Mouse (Mus musculus) spleen, adult 2 months (tissue): ENCODE results near the gene Iqgap2. TPM values are rescaled to one million over a fixed set of nuclear protein-coding genes. Genes with fewer than 3 reads are reported as not detected.

Experiments
- DNase-seq, 2 experiments: peaks; one replicate each; pipeline versions ENCODE4 v3.0.0 to v3.0.0-alpha.2; 2012 to 2021; ENCODE audit warnings: low spot score in 2 of 2, low read depth in 1 of 2
- H3K27ac ChIP-seq: fragments of 200-500 bp; 2 replicates; pipeline ENCODE4 v1.5.1; 2012; ENCODE audit warnings: low read length, inconsistent platforms; ENCODE audit not compliant: insufficient read depth
- H3K27me3 ChIP-seq: fragments of 200-500 bp; 2 replicates; pipeline ENCODE4 v1.6.1; 2012; ENCODE audit warnings: mild to moderate bottlenecking, moderate library complexity, low read length, inconsistent platforms; ENCODE audit not compliant: control insufficient read depth, insufficient read depth
- H3K36me3 ChIP-seq: fragments of 200-500 bp; 2 replicates; pipeline ENCODE4 v1.6.1; 2012; ENCODE audit warnings: mild to moderate bottlenecking, low read length, inconsistent platforms; ENCODE audit not compliant: control insufficient read depth, insufficient read depth
- H3K4me1 ChIP-seq: fragments of 200-500 bp; 2 replicates; pipeline ENCODE4 v1.6.1; 2011; ENCODE audit warnings: inconsistent platforms; ENCODE audit not compliant: control insufficient read depth, insufficient read depth, insufficient read length
- H3K4me3 ChIP-seq: fragments of 200-500 bp; 2 replicates; pipeline ENCODE4 v1.5.1; 2011; ENCODE audit warnings: mild to moderate bottlenecking, inconsistent platforms; ENCODE audit not compliant: insufficient read depth, insufficient read length; ENCODE audit errors: extremely low read depth
- CTCF ChIP-seq: fragments of 200-500 bp; IDR thresholded peaks from 2 replicates; pipeline ENCODE4 v1.5.1; 2011; ENCODE audit warnings: mild to moderate bottlenecking, inconsistent platforms; ENCODE audit not compliant: insufficient read depth, insufficient read length, insufficient replicate concordance; ENCODE audit errors: extremely low read depth
- POLR2A ChIP-seq: fragments of 200-500 bp; IDR thresholded peaks from 2 replicates; pipeline ENCODE4 v1.6.1; 2011; ENCODE audit warnings: low read depth, low read length, inconsistent platforms
- WGBS: fragments of 180-500 bp; shearing (Covaris S2); methylation state at CpG from one replicate; pipeline ENCODE4 v1.1.7; 2018; 5-methylcytosine and 5-hydroxymethylcytosine counted together
- polyA plus RNA-seq: library from polyadenylated mRNA; depleted of rRNA; stranded (reverse); fragments of >200 nt; gene quantifications from 2 replicates; pipeline ENCODE4 v1.2.3, GENCODE M21; 2012

Gene Iqgap2
- polyA plus RNA-seq, 1 experiment = 2.1 TPM

- 87% methylated on average over 9 of the region's 9 CpGs for WGBS
- TF ChIP-seq POLR2A (no peak), CTCF (no peak)
- Histone ChIP-seq H3K36me3 (no peaks in the 10 kb centered on the region), H3K27ac (no peak overlapping the region), H3K4me1 (no peaks in the 10 kb centered on the region), H3K27me3 (no peaks in the 10 kb centered on the region), H3K4me3 (no peak overlapping the region)
- DNase-seq = no peak
Observed at GRCm38 (mm10) chr13:95742881-95743466, 148.7 kb downstream of the Iqgap2 start.

- no peak overlapping the region for H3K4me3 ChIP-seq
- no peak for DNase-seq
- H3K36me3 ChIP-seq = no peaks in the 10 kb centered on the region
- no peaks in the 10 kb centered on the region for H3K27me3 ChIP-seq
- WGBS = 62% methylated on average over 11 of the region's 11 CpGs
- H3K27ac ChIP-seq = no peak overlapping the region
- no peaks in the 10 kb centered on the region for H3K4me1 ChIP-seq
- no peak for TF ChIP-seq CTCF
- no peak for TF ChIP-seq POLR2A
Observed at GRCm38 (mm10) chr13:95741813-95742689, 149.7 kb downstream of the Iqgap2 start.

- Histone ChIP-seq H3K4me1 (no peaks in the 10 kb centered on the region), H3K4me3 (no peak overlapping the region), H3K27ac (no peak overlapping the region), H3K36me3 (no peaks in the 10 kb centered on the region), H3K27me3 (no peaks in the 10 kb centered on the region)
- DNase-seq = no peak
- TF ChIP-seq CTCF (no peak), POLR2A (no peak)
- 84% methylated on average over 5 of the region's 5 CpGs for WGBS
Observed at GRCm38 (mm10) chr13:95739651-95740050, 152.1 kb downstream of the Iqgap2 start.

GRCm38 (mm10) chr13:95730491-95730890 lies 161.2 kb downstream of the Iqgap2 start:
- H3K27ac ChIP-seq = no peak overlapping the region
- no peaks in the 10 kb centered on the region for H3K27me3 ChIP-seq
- no peak overlapping the region for H3K4me3 ChIP-seq
- no peak for DNase-seq
- 92% methylated on average over 4 of the region's 4 CpGs for WGBS
- H3K4me1 ChIP-seq = no peaks in the 10 kb centered on the region
- H3K36me3 ChIP-seq = peaks cover 1% of the 10 kb centered on the region; the same call in 1 of the 2 replicates
- TF ChIP-seq CTCF (no peak), POLR2A (no peak)

- WGBS = 69% methylated on average over 14 of the region's 14 CpGs
- no peak overlapping the region for H3K27ac ChIP-seq
- peak; percentile 35 to 42 for DNase-seq
Observed at GRCm38 (mm10) chr13:95719320-95720232, 172.1 kb downstream of the Iqgap2 start.

GRCm38 (mm10) chr13:95715356-95715755 lies 176.4 kb downstream of the Iqgap2 start:
- Histone ChIP-seq H3K4me1 (peaks cover 3% of the 10 kb centered on the region; the same call in 1 of the 2 replicates), H3K36me3 (no peaks in the 10 kb centered on the region), H3K27me3 (no peaks in the 10 kb centered on the region), H3K27ac (no peak overlapping the region), H3K4me3 (no peak overlapping the region)
- 50% methylated on average over 4 of the region's 4 CpGs for WGBS
- TF ChIP-seq CTCF = no peak
- TF ChIP-seq POLR2A = no peak
- no peak for DNase-seq

More at GRCm38 (mm10) chr13:95719320-95720232, 172.1 kb downstream of the Iqgap2 start:
- TF ChIP-seq CTCF (peak; percentile 31; the same call in 1 of the 2 replicates), POLR2A (no peak)
- Histone ChIP-seq H3K4me3 (no peak overlapping the region), H3K27me3 (no peaks in the 10 kb centered on the region), H3K36me3 (0 out of 2 replicates have a peak, but pooled peaks cover 2% of the 10 kb centered on the region), H3K4me1 (no peaks in the 10 kb centered on the region; the same call in 1 of the 2 replicates)
